Comparison of ENCODE assay signal across 9 mouse cellular contexts in genomic region chr2:84775665-84776064, GRCm38 (mm10). TPM values are rescaled to one million over a fixed set of nuclear protein-coding genes. Genes with fewer than 3 reads are reported as not detected.
DNase-seq lines count a peak whose midpoint lies in the region; ATAC-seq and TF ChIP-seq lines count a peak whose summit lies in the region.
"Had no signal": no experiment of that assay in that cellular context is flagged by ENCODE, and none has a peak within 500 bp of the region (broad histone marks: within the 10 kb centered on the region; RNA-seq: fewer than 3 reads in every experiment).

No protein-coding gene starts in this region.

- H3K27ac ChIP-seq in kidney, embryonic 15.5 days: peak overlapping the region; percentile 88
- peak overlapping the region; percentile 40 for H3K27ac ChIP-seq in embryonic facial prominence, embryonic 14.5 days (replicated peaks; ENCODE audit: low read depth, low read length)
- peak overlapping the region; percentile 68 for H3K27ac ChIP-seq in lung, postnatal 0 days (ENCODE audit: low read length)
- H3K27ac ChIP-seq: liver, embryonic 14.5 days had no signal

- no peaks in the 10 kb centered on the region for H3K27me3 ChIP-seq in kidney, embryonic 15.5 days
- no peaks in the 10 kb centered on the region for H3K27me3 ChIP-seq in embryonic facial prominence, embryonic 14.5 days (replicated peaks; ENCODE audit: control insufficient read depth, insufficient read depth, low read length)
- H3K27me3 ChIP-seq in lung, postnatal 0 days (replicated peaks; ENCODE audit: insufficient read depth, low read length): no peaks in the 10 kb centered on the region

- no peak overlapping the region for H3K4me3 ChIP-seq in kidney, embryonic 15.5 days (replicated peaks)
- no peak overlapping the region for H3K4me3 ChIP-seq in embryonic facial prominence, embryonic 14.5 days (ENCODE audit: low read depth, low read length)
- no peak overlapping the region for H3K4me3 ChIP-seq in lung, postnatal 0 days (ENCODE audit: low read depth, low read length)

- peaks cover 22% of the 10 kb centered on the region for H3K4me1 ChIP-seq in kidney, embryonic 15.5 days
- peaks cover 5% of the 10 kb centered on the region for H3K4me1 ChIP-seq in embryonic facial prominence, embryonic 14.5 days (ENCODE audit: control insufficient read depth, insufficient read depth, low read length)
- no peaks in the 10 kb centered on the region for H3K4me1 ChIP-seq in lung, postnatal 0 days (ENCODE audit: insufficient read depth, low read depth, low read length)

- WGBS in kidney, embryonic 15.5 days: 70% methylated on average over 6 of the region's 6 CpGs
- WGBS in embryonic facial prominence, embryonic 14.5 days: 77% methylated on average over 6 of the region's 6 CpGs
- WGBS in lung, postnatal 0 days: 55% methylated on average over 6 of the region's 6 CpGs

- H3K9me3 ChIP-seq in kidney, embryonic 15.5 days (replicated peaks): no peaks in the 10 kb centered on the region
- no peaks in the 10 kb centered on the region for H3K9me3 ChIP-seq in embryonic facial prominence, embryonic 14.5 days (ENCODE audit: control insufficient read depth, low read length)
- H3K9me3 ChIP-seq in lung, postnatal 0 days (ENCODE audit: low read length): no peaks in the 10 kb centered on the region

- H3K4me2 ChIP-seq in kidney, embryonic 15.5 days: peak overlapping the region; percentile 63
- peak overlapping the region; percentile 66; the same call in 1 of the 2 replicates for H3K4me2 ChIP-seq in embryonic facial prominence, embryonic 14.5 days (ENCODE audit: low read depth, low read length)
- no peak overlapping the region for H3K4me2 ChIP-seq in lung, postnatal 0 days (replicated peaks; ENCODE audit: low read depth, low read length)

- ATAC-seq in kidney, embryonic 15.5 days (replicated peaks; ENCODE audit: low FRiP score): no peak
- ATAC-seq in embryonic facial prominence, embryonic 14.5 days (ENCODE audit: low read depth): no peak
- ATAC-seq in lung, postnatal 0 days: 0 out of 2 replicates have a peak, but pooled peaks have one; percentile 4

- no peak for DNase-seq in kidney, adult 9 months
- peak; percentile 8 for DNase-seq in embryonic facial prominence, embryonic 14.5 days (ENCODE audit: low spot score)
- peak; percentile 28 for DNase-seq in gastrocnemius, postnatal 10 days
- DNase-seq in lung, postnatal 0 days (ENCODE audit: low spot score): peak; percentile 78
- DNase-seq in layer of hippocampus, adult 18-20 months (ENCODE audit: low spot score in 2 of 2): no peak
- DNase-seq in right cerebral cortex, postnatal 36 days (ENCODE audit: low spot score in 2 of 2): no peak

- no peak overlapping the region for H3K9ac ChIP-seq in kidney, embryonic 15.5 days
- H3K9ac ChIP-seq in embryonic facial prominence, embryonic 14.5 days (ENCODE audit: low read depth, low read length): no peak overlapping the region
- H3K9ac ChIP-seq in lung, postnatal 0 days (replicated peaks; ENCODE audit: low read depth): no peak overlapping the region
- H3K9ac ChIP-seq: liver, embryonic 14.5 days had no signal

- no peak for TF ChIP-seq CTCF in lung, postnatal 0 days (IDR thresholded peaks at IDR 0.05)

- TF ChIP-seq EP300 in lung, postnatal 0 days (IDR thresholded peaks at IDR 0.05): no peak

- no peaks in the 10 kb centered on the region for H3K36me3 ChIP-seq in kidney, embryonic 15.5 days
- no peaks in the 10 kb centered on the region for H3K36me3 ChIP-seq in embryonic facial prominence, embryonic 14.5 days (ENCODE audit: control insufficient read depth, insufficient read depth, low read length)
- H3K36me3 ChIP-seq in lung, postnatal 0 days (ENCODE audit: insufficient read depth, low read length): no peaks in the 10 kb centered on the region

RNA-seq across cellular contexts. Expression of gene Serping1, which starts 0.4 kb away (rescaled TPM):
- 86.7 and 109 TPM in 2 replicates for polyA plus RNA-seq in kidney, embryonic 15.5 days (2015; fragmentation: Nextera tagmentation; extraction: Ambion mirVana)
- 63.0 and 64.7 TPM in 2 replicates for polyA plus RNA-seq in embryonic facial prominence, embryonic 14.5 days (2014; fragmentation: Nextera tagmentation; extraction: Ambion mirVana)
- total RNA-seq in gastrocnemius, postnatal 10 days (2021): 10 to 100 TPM; 74.7 to 84.1 TPM
- polyA plus RNA-seq in lung, postnatal 0 days (2015; fragmentation: Nextera tagmentation; extraction: Ambion mirVana): 269 and 283 TPM in 2 replicates
- total RNA-seq in layer of hippocampus, adult 18-20 months (2021): 1 to 10 TPM; 5.9 to 7.5 TPM
- total RNA-seq: hematopoietic stem cell, adult 5-6 weeks had no signal

RNA-seq across cellular contexts. Expression of gene Ube2l6, which starts 23.0 kb away (rescaled TPM):
- 42.8 and 51.1 TPM in 2 replicates for polyA plus RNA-seq in kidney, embryonic 15.5 days (2015; fragmentation: Nextera tagmentation; extraction: Ambion mirVana)
- 44.5 and 48.2 TPM in 2 replicates for polyA plus RNA-seq in embryonic facial prominence, embryonic 14.5 days (2014; fragmentation: Nextera tagmentation; extraction: Ambion mirVana)
- 10 to 100 TPM in 1 of 2 experiments, 1 to 10 TPM in 1; 7.2 to 10.0 TPM for total RNA-seq in gastrocnemius, postnatal 10 days (2021)
- 83.7 and 85.6 TPM in 2 replicates for polyA plus RNA-seq in lung, postnatal 0 days (2015; fragmentation: Nextera tagmentation; extraction: Ambion mirVana)
- 1 to 10 TPM; 4.8 to 5.9 TPM for total RNA-seq in layer of hippocampus, adult 18-20 months (2021)

RNA-seq across cellular contexts. Expression of gene Gm19426, which starts 32.2 kb away (rescaled TPM):
- polyA plus RNA-seq in kidney, embryonic 15.5 days (2015; fragmentation: Nextera tagmentation; extraction: Ambion mirVana): 13.2 and 13.7 TPM in 2 replicates
- 3.9 and 4.0 TPM in 2 replicates for polyA plus RNA-seq in embryonic facial prominence, embryonic 14.5 days (2014; fragmentation: Nextera tagmentation; extraction: Ambion mirVana)
- 1 to 10 TPM in 1 of 2 experiments, under 1 TPM in 1; 0.77 to 1.4 TPM for total RNA-seq in gastrocnemius, postnatal 10 days (2021)
- polyA plus RNA-seq in lung, postnatal 0 days (2015; fragmentation: Nextera tagmentation; extraction: Ambion mirVana): 5.6 and 6.5 TPM in 2 replicates
- total RNA-seq in layer of hippocampus, adult 18-20 months (2021): 1 to 10 TPM; 1.9 to 2.5 TPM
- total RNA-seq: hematopoietic stem cell, adult 5-6 weeks had no signal

RNA-seq across cellular contexts. Expression of gene Ypel4, which starts 41.8 kb away (rescaled TPM):
- polyA plus RNA-seq in kidney, embryonic 15.5 days (2015; fragmentation: Nextera tagmentation; extraction: Ambion mirVana): 8.7 and 9.4 TPM in 2 replicates
- polyA plus RNA-seq in embryonic facial prominence, embryonic 14.5 days (2014; fragmentation: Nextera tagmentation; extraction: Ambion mirVana): 5.5 and 6.5 TPM in 2 replicates
- total RNA-seq in gastrocnemius, postnatal 10 days (2021): 1 to 10 TPM in 1 of 2 experiments, under 1 TPM in 1; 0.49 to 1.4 TPM
- 2.6 and 3.4 TPM in 2 replicates for polyA plus RNA-seq in lung, postnatal 0 days (2015; fragmentation: Nextera tagmentation; extraction: Ambion mirVana)
- 10 to 100 TPM; 81.2 to 84.9 TPM for total RNA-seq in layer of hippocampus, adult 18-20 months (2021)

RNA-seq across cellular contexts. Expression of gene Smtnl1, which starts 46.8 kb away (rescaled TPM):
- polyA plus RNA-seq in kidney, embryonic 15.5 days (2015; fragmentation: Nextera tagmentation; extraction: Ambion mirVana): 0.42 and 0.43 TPM in 2 replicates
- polyA plus RNA-seq in embryonic facial prominence, embryonic 14.5 days (2014; fragmentation: Nextera tagmentation; extraction: Ambion mirVana): 0.48 and 1.6 TPM in 2 replicates
- total RNA-seq in gastrocnemius, postnatal 10 days (2021): 10 to 100 TPM; 64.0 to 71.1 TPM
- polyA plus RNA-seq in lung, postnatal 0 days (2015; fragmentation: Nextera tagmentation; extraction: Ambion mirVana): 0.44 and 0.53 TPM in 2 replicates
- not detected for total RNA-seq in layer of hippocampus, adult 18-20 months (2021)

Comparison
In these comparisons a context has a peak if more than half of its experiments do, and no peak if none do; other contexts are left out.
1. DNase-seq: peak in embryonic facial prominence, embryonic 14.5 days (single experiment), gastrocnemius, postnatal 10 days (single experiment) and lung, postnatal 0 days (single experiment); none in kidney, adult 9 months (single experiment), layer of hippocampus, adult 18-20 months (0 of 2) and right cerebral cortex, postnatal 36 days (0 of 2).
2. Peak in every context shown above with its lines, with median percentiles within 50 percentile points of each other: H3K27ac ChIP-seq.